Comparison of ENCODE assay signal across 35 mouse cellular contexts in genomic region chr17:53865260-53865955, GRCm38 (mm10). TPM values are rescaled to one million over a fixed set of nuclear protein-coding genes. Genes with fewer than 3 reads are reported as not detected.
"Had no signal": no experiment of that assay in that cellular context is flagged by ENCODE, and none has a peak within 500 bp of the region (broad histone marks: within the 10 kb centered on the region; RNA-seq: fewer than 3 reads in every experiment).

No protein-coding gene starts in this region.

- ATAC-seq: forebrain, postnatal 0 days; hindbrain, embryonic 16.5 days; inflammation-experienced regulatory T-cells, adult 6 months had no signal

- H3K4me1 ChIP-seq: heart, embryonic 10.5 days; heart, embryonic 12.5 days; hindbrain, embryonic 10.5 days; hindbrain, embryonic 12.5 days; kidney, embryonic 15.5 days; limb, embryonic 10.5 days; limb, embryonic 12.5 days had no signal

- DNase-seq: forebrain, postnatal 0 days; gastrocnemius, adult 2 months; gastrocnemius, postnatal 10 days; gastrocnemius, postnatal 25 days; heart, adult 18-20 months; heart, postnatal 14 days; heart, postnatal 4 days; kidney, adult 11 months; kidney, adult 2 months; kidney, adult 9 months; kidney, postnatal 14 days; kidney, postnatal 36 days; layer of hippocampus, adult 9-11 months; liver had no signal

- H3K9me3 ChIP-seq: heart, embryonic 10.5 days; heart, embryonic 12.5 days; hindbrain, embryonic 10.5 days; hindbrain, embryonic 12.5 days; kidney, embryonic 15.5 days; limb, embryonic 10.5 days; limb, embryonic 12.5 days had no signal

- H3K9ac ChIP-seq: forebrain, postnatal 0 days; heart, embryonic 12.5 days; hindbrain, embryonic 12.5 days; hindbrain, embryonic 14.5 days; kidney, embryonic 15.5 days; limb, embryonic 12.5 days had no signal

- H3K36me3 ChIP-seq: heart, embryonic 10.5 days; heart, embryonic 12.5 days; hindbrain, embryonic 10.5 days; hindbrain, embryonic 12.5 days; kidney, embryonic 15.5 days; limb, embryonic 10.5 days; limb, embryonic 12.5 days had no signal

- H3K27ac ChIP-seq: gastrocnemius, adult 2 months; heart, embryonic 10.5 days; hindbrain, embryonic 10.5 days; hindbrain, embryonic 12.5 days; hindbrain, embryonic 14.5 days; kidney, embryonic 15.5 days; kidney, postnatal 0 days; left cerebral cortex, adult 2 months; limb, embryonic 10.5 days; limb, embryonic 12.5 days had no signal

- H3K4me3 ChIP-seq: gastrocnemius, adult 2 months; heart, embryonic 10.5 days; heart, embryonic 12.5 days; hindbrain, embryonic 10.5 days; hindbrain, embryonic 12.5 days; kidney, embryonic 15.5 days; left cerebral cortex, adult 2 months; limb, embryonic 10.5 days; limb, embryonic 12.5 days had no signal

- H3K27me3 ChIP-seq: heart, embryonic 12.5 days; hindbrain, embryonic 12.5 days; kidney, embryonic 15.5 days; limb, embryonic 12.5 days had no signal

- H3K4me2 ChIP-seq: heart, embryonic 12.5 days; hindbrain, embryonic 12.5 days; hindbrain, embryonic 14.5 days; kidney, embryonic 15.5 days; limb, embryonic 12.5 days; liver, embryonic 11.5 days had no signal

RNA-seq across cellular contexts. Expression of gene Sult1c2, which starts 19.3 kb away (rescaled TPM):
- total RNA-seq: forebrain, postnatal 0 days; gastrocnemius, adult 2 months; gastrocnemius, postnatal 10 days; gastrocnemius, postnatal 25 days; gastrocnemius, postnatal 4 days; granulocyte monocyte progenitor cell, adult 5-6 weeks; heart, adult 18-20 months; heart, postnatal 4 days; layer of hippocampus, adult 18-20 months; layer of hippocampus, adult 8-10 months; left cerebral cortex, adult 2 months; left cerebral cortex, postnatal 14 days; left cerebral cortex, postnatal 36 days had no signal
- polyA plus RNA-seq: forebrain, postnatal 0 days; heart, embryonic 10.5 days; heart, embryonic 12.5 days; heart, embryonic 14.5 days; hindbrain, embryonic 10.5 days; hindbrain, embryonic 12.5 days; hindbrain, embryonic 14.5 days; hindbrain, embryonic 16.5 days; inflammation-experienced regulatory T-cells, adult 6 months; limb, embryonic 10.5 days; limb, embryonic 12.5 days; limb, embryonic 14.5 days; liver, embryonic 11.5 days had no signal
